Mouse (Mus musculus): ENCODE data around the gene Tec. TPM values are rescaled to one million over a fixed set of nuclear protein-coding genes. Genes with fewer than 3 reads are reported as not detected.

The Tec gene
- polyA plus RNA-seq, 1 experiment from 2014 or later: 5.3 TPM

- no peaks in the 10 kb centered on the region for H3K9me3 ChIP-seq (ENCODE audit: control insufficient read depth, low read length)
- no peak overlapping the region for H3K27ac ChIP-seq (replicated peaks; ENCODE audit: low read depth, low read length)
- WGBS: 93% methylated on average over 13 of the region's 13 CpGs
- ATAC-seq (ENCODE audit: low FRiP score, low TSS enrichment): no peak
- H3K4me3 ChIP-seq (replicated peaks; ENCODE audit: low read depth, low read length): no peak overlapping the region
- H3K4me1 ChIP-seq (ENCODE audit: control insufficient read depth, insufficient read depth, low read length): no peaks in the 10 kb centered on the region
- DNase-seq: no peak
- H3K27me3 ChIP-seq (ENCODE audit: control insufficient read depth, insufficient read depth, low read length): no peaks in the 10 kb centered on the region
- H3K36me3 ChIP-seq (ENCODE audit: control insufficient read depth, insufficient read depth, low read length): no peaks in the 10 kb centered on the region
- no peak overlapping the region for H3K4me2 ChIP-seq (ENCODE audit: low read length)
- H3K9ac ChIP-seq (replicated peaks; ENCODE audit: low read length): no peak overlapping the region
Measured at GRCm38 (mm10) chr5:72709451-72709850, 158.8 kb downstream of the Tec start.

- Histone ChIP-seq H3K9me3 (ENCODE audit: control insufficient read depth, low read length) (no peaks in the 10 kb centered on the region), H3K27me3 (ENCODE audit: control insufficient read depth, insufficient read depth, low read length) (no peaks in the 10 kb centered on the region), H3K4me3 (replicated peaks; ENCODE audit: low read depth, low read length) (no peak overlapping the region), H3K4me1 (ENCODE audit: control insufficient read depth, insufficient read depth, low read length) (no peaks in the 10 kb centered on the region), H3K9ac (replicated peaks; ENCODE audit: low read length) (no peak overlapping the region), H3K36me3 (ENCODE audit: control insufficient read depth, insufficient read depth, low read length) (no peaks in the 10 kb centered on the region), H3K4me2 (ENCODE audit: low read length) (no peak overlapping the region), H3K27ac (replicated peaks; ENCODE audit: low read depth, low read length) (no peak overlapping the region)
- ATAC-seq (ENCODE audit: low FRiP score, low TSS enrichment): no peak
- 65% methylated on average over 10 of the region's 10 CpGs for WGBS
- no peak for DNase-seq
Measured at GRCm38 (mm10) chr5:72706722-72707121, 161.6 kb downstream of the Tec start.

- H3K4me3 ChIP-seq (replicated peaks; ENCODE audit: low read depth, low read length): no peak overlapping the region
- no peaks in the 10 kb centered on the region for H3K27me3 ChIP-seq (ENCODE audit: control insufficient read depth, insufficient read depth, low read length)
- no peaks in the 10 kb centered on the region for H3K9me3 ChIP-seq (ENCODE audit: control insufficient read depth, low read length)
- no peak overlapping the region for H3K4me2 ChIP-seq (ENCODE audit: low read length)
- H3K36me3 ChIP-seq (ENCODE audit: control insufficient read depth, insufficient read depth, low read length): no peaks in the 10 kb centered on the region
- ATAC-seq (ENCODE audit: low FRiP score, low TSS enrichment): no peak
- H3K27ac ChIP-seq (replicated peaks; ENCODE audit: low read depth, low read length): no peak overlapping the region
- WGBS: 43% methylated on average over 10 of the region's 10 CpGs
- DNase-seq: no peak
- no peak overlapping the region for H3K9ac ChIP-seq (replicated peaks; ENCODE audit: low read length)
- H3K4me1 ChIP-seq (ENCODE audit: control insufficient read depth, insufficient read depth, low read length): no peaks in the 10 kb centered on the region
Measured at GRCm38 (mm10) chr5:72706095-72706494, 162.2 kb downstream of the Tec start.

Other genes with a start within 250 kb of the Tec start
- gene Cnga1, start 224.2 kb downstream of the Tec start, polyA plus RNA-seq (2014; fragmentation: Nextera tagmentation; extraction: Ambion mirVana): 0.12 TPM in 1 of 2 replicates, not detected in the other
- 0.19 and 1.6 TPM in 2 replicates for gene Nipal1, start 220.7 kb downstream of the Tec start, polyA plus RNA-seq (2014; fragmentation: Nextera tagmentation; extraction: Ambion mirVana)
- gene Txk, start 115.7 kb downstream of the Tec start, polyA plus RNA-seq (2014; fragmentation: Nextera tagmentation; extraction: Ambion mirVana): 0.12 and 0.13 TPM in 2 replicates
- 20.2 and 25.9 TPM in 2 replicates for gene Slain2, start 45.8 kb upstream of the Tec start, polyA plus RNA-seq (2014; fragmentation: Nextera tagmentation; extraction: Ambion mirVana)
- not detected in 2 replicates for gene Gm10135, start 106.2 kb upstream of the Tec start, polyA plus RNA-seq (2014; fragmentation: Nextera tagmentation; extraction: Ambion mirVana)
- gene Slc10a4, start 138.4 kb upstream of the Tec start, polyA plus RNA-seq (2014; fragmentation: Nextera tagmentation; extraction: Ambion mirVana): 23.2 and 23.6 TPM in 2 replicates